Mouse (Mus musculus): ENCODE measurements around the gene Dap.

Dap gene

GRCm38 (mm10) chr15:31237898-31238297, 13.8 kb downstream of the Dap start:
- no peak for DNase-seq

- no peak for DNase-seq
These were observed 14.5 kb downstream of the Dap start for GRCm38 (mm10) chr15:31238611-31239010.

GRCm38 (mm10) chr15:31239713-31240112, 15.6 kb downstream of the Dap start:
- no peak for DNase-seq

- peak; percentile 91 to 93 for DNase-seq
These were observed 16.1 kb downstream of the Dap start for GRCm38 (mm10) chr15:31240181-31240580.

GRCm38 (mm10) chr15:31243260-31243659, 19.1 kb downstream of the Dap start:
- DNase-seq, result no peak

GRCm38 (mm10) chr15:31244696-31245445, 20.8 kb downstream of the Dap start:
- no peak for DNase-seq

- no peak for DNase-seq
These were observed 21.8 kb downstream of the Dap start for GRCm38 (mm10) chr15:31245934-31246333.

GRCm38 (mm10) chr15:31247035-31247434, 22.9 kb downstream of the Dap start:
- DNase-seq, result peak; percentile 55 to 65

GRCm38 (mm10) chr15:31248882-31249281, 24.8 kb downstream of the Dap start:
- no peak for DNase-seq

GRCm38 (mm10) chr15:31250027-31250426, 25.9 kb downstream of the Dap start:
- DNase-seq, result peak in 1 of 2 experiments; percentile 60

GRCm38 (mm10) chr15:31250676-31251075, 26.6 kb downstream of the Dap start:
- no peak for DNase-seq

- DNase-seq, result no peak
These were observed 27.1 kb downstream of the Dap start for GRCm38 (mm10) chr15:31251189-31251588.

GRCm38 (mm10) chr15:31252590-31253311, 28.6 kb downstream of the Dap start:
- no peak for DNase-seq

- DNase-seq, result peak; percentile 49 to 59
These were observed 29.3 kb downstream of the Dap start for GRCm38 (mm10) chr15:31253380-31253779.

- peak in 1 of 2 experiments; percentile 50 for DNase-seq
These were observed 29.8 kb downstream of the Dap start for GRCm38 (mm10) chr15:31253963-31254362.

- no peak for DNase-seq
These were observed 30.9 kb downstream of the Dap start for GRCm38 (mm10) chr15:31254939-31255535.

- no peak for DNase-seq
These were observed 31.6 kb downstream of the Dap start for GRCm38 (mm10) chr15:31255762-31256161.

GRCm38 (mm10) chr15:31257329-31257728, 33.2 kb downstream of the Dap start:
- no peak for DNase-seq

- no peak for DNase-seq
These were observed 34.0 kb downstream of the Dap start for GRCm38 (mm10) chr15:31258029-31258692.

GRCm38 (mm10) chr15:31258693-31259439, 34.8 kb downstream of the Dap start:
- DNase-seq, result peak in 1 of 2 experiments; percentile 43

- DNase-seq, result no peak
These were observed 37.0 kb downstream of the Dap start for GRCm38 (mm10) chr15:31261094-31261493.

- DNase-seq, result no peak
These were observed 38.2 kb downstream of the Dap start for GRCm38 (mm10) chr15:31262361-31262760.

All from cerebellum, postnatal 10 days (tissue).